Mouse (Mus musculus) layer of hippocampus, adult 6 months (tissue): Measurements from ENCODE around the gene Lmo2. TPM values are rescaled to one million over a fixed set of nuclear protein-coding genes. Genes with fewer than 3 reads are reported as not detected.

Experiments used
- long read RNA-seq, 2 experiments: library from polyadenylated mRNA; unstranded; transcript quantifications; one replicate each; pipeline ENCODE4 v2.0.0; 2019 to 2020
- polyA plus RNA-seq: library from polyadenylated mRNA; unstranded; fragments of <200 nt; fragmentation: Nextera tagmentation; gene quantifications from 2 replicates; pipeline ENCODE4 v1.2.3, GENCODE M21; 2021

The Lmo2 gene
- polyA plus RNA-seq, result 15.3 and 16.2 TPM in 2 replicates
- long read RNA-seq, experiment 1, transcript Lmo2-204 (4 exons, 848 nt), result major isoform, 16 of 24 reads
- long read RNA-seq, experiment 1, partial matches to known transcripts, result 5 of 24 reads
- long read RNA-seq, experiment 1, other reads (novel, unspliced or antisense), result 0 of 24 reads
- long read RNA-seq, experiment 2, transcript Lmo2-202 (3 exons, 1,706 nt), result minor isoform, 27 of 87 reads
- long read RNA-seq, experiment 2, transcript Lmo2-203 (4 exons, 1,654 nt), result minor isoform, 6 of 87 reads
- long read RNA-seq, experiment 2, transcript Lmo2-204 (4 exons, 848 nt), result major isoform, 53 of 87 reads
- long read RNA-seq, experiment 2, partial matches to known transcripts, result 0 of 87 reads
- long read RNA-seq, experiment 2, other reads (novel, unspliced or antisense), result 1 of 87 reads

GRCm38 (mm10) chr2:103957649-103958546, at the start of gene Lmo2:
TSS of gene Lmo2 (plus strand) at chr2:103957986.

GRCm38 (mm10) chr2:104027458-104028138, 69.8 kb downstream of the Lmo2 start, which contains the start of gene Fbxo3:
TSS of gene Fbxo3 (plus strand) at chr2:104027721.

GRCm38 (mm10) chr2:104028139-104028723, 70.4 kb downstream of the Lmo2 start, which contains the start of gene 4931422A03Rik:
TSS of gene 4931422A03Rik (minus strand) at chr2:104028361.

Other genes starting within 250 kb of the Lmo2 start
- gene Nat10, start 196.7 kb upstream of the Lmo2 start, polyA plus RNA-seq, result 4.3 and 4.9 TPM in 2 replicates
- gene Caprin1, start 160.3 kb upstream of the Lmo2 start, polyA plus RNA-seq, result 71.8 and 79.8 TPM in 2 replicates
- gene Fbxo3, start 69.7 kb downstream of the Lmo2 start, polyA plus RNA-seq, result 31.3 and 35.6 TPM in 2 replicates
- 0.67 TPM in 1 of 2 replicates, not detected in the other for gene 4931422A03Rik, start 70.4 kb downstream of the Lmo2 start, polyA plus RNA-seq
- gene Gm10912, start 107.8 kb downstream of the Lmo2 start, polyA plus RNA-seq, result 0.08 TPM in 1 of 2 replicates, not detected in the other
- gene Gm10799, start 110.6 kb downstream of the Lmo2 start, polyA plus RNA-seq, result not detected in 2 replicates
- 4.5 and 7.8 TPM in 2 replicates for gene Cd59b, start 111.9 kb downstream of the Lmo2 start, polyA plus RNA-seq
- gene Cd59a, start 137.8 kb downstream of the Lmo2 start, polyA plus RNA-seq, result 6.9 and 22.7 TPM in 2 replicates
- 0.24 TPM in 1 of 2 replicates, not detected in the other for gene A930018P22Rik, start 164.8 kb downstream of the Lmo2 start, polyA plus RNA-seq